Mouse (Mus musculus) fibroblast of lung, adult 2 months (primary cell): ENCODE results near the gene Stk38.
"Not testable (repeated sequence)": the region's sequence is repeated elsewhere in the genome, so short reads cannot be mapped to it uniquely, and the experiment has no call there.

ENCODE experiments used
- DNase-seq: peaks from one replicate; pipeline ENCODE4 v3.0.0-alpha.2; 2011; ENCODE audit warnings: low read depth

The Stk38 gene

DNA sequence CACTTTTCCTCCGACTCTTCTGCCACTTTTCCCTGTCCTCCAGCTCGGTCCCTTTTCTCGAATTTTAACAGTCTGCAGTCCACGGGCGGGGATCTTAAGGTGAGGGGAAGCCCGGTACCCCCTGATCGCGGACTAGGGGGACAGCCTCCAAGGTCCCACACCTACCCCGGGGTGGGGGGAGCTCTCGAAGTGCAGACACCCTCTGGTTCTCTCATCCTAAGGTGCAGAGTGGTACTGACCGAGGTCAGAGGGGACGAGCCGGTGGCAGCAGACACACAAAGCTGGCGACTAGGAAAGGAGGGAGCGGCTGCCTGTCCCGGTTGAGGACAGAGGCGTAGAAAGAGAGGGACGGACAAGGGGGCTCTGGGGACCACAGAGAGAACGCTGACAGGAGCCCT is 553 bp downstream of the Stk38 start:
- DNase-seq = no peak

DNA sequence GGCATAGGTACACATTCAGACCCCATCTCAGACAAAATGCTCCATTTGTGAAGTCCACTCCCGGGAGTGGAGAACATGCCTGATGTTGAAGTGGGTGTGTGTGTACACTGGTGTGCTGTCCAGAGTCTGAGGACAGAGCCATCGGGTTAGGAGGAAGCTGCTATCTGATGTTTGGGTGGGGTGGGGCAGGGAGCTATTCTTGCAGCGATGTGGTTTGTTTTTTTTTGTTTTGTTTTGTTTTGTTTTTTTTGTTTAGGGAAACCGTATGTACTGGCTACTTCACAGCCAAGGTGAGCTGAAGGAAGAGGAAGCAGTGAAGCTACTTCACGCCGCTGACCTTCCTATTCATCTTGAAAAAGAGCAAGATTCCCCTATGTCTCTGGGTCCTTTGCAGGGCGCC is 983 bp downstream of the Stk38 start:
- no peak for DNase-seq

DNA sequence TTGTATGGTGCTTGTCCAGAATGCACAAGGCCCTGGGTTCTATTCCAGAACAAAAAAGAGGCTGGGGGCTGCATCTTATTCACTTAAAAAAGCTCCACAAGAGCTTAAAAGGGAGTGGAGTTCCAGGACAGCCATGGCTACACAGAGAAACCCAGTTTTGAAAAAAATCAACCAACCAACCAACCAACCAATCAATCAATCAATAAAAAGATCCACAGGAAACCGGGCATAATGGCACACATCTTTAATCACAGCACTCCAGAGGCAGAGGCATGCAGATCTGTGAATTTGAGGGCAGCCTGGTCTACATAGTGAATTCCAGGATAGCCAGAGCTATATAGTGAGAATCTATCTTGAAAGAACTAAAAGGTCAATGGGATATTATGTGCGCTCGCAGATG is 2.8 kb downstream of the Stk38 start:
- DNase-seq = no peak

DNA sequence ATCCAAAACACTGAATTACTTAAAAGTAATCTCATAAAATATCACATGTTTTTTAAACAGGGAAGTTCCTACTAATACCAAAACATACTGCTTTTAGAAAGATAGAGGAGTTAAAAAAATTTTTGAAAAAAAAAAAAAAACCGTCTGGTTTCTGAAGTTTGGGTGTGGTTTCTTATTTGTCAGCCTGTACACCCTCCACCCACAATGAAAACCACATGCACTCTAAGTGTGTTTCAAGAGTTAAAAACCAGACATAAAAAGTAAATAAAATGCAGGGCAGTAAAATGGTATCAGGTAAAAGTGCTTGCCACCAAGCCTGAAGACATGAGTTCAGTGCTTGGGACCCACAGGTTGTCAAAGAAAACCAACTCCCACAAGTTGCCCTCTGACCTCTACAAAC is 4.1 kb downstream of the Stk38 start:
- no peak for DNase-seq

DNA sequence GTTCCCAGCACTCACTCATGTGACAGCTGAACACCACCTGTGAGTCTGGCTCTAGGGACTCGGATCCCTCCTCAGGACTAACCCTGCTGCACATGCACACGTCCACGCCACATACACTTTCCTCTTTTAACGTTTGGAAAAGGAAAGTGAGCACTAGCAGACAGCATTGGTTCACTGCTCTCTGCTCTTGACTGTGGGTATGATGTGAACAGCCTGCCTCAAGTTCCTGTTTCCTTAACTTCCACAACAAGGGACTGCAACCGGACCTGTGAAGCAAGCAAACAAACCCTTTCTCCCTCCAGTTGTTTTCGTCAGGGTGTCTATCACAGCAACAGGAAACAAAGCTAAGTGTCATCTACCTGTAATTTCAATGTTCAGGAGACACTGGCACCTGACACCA is 7.3 kb downstream of the Stk38 start:
- DNase-seq = no peak

DNA sequence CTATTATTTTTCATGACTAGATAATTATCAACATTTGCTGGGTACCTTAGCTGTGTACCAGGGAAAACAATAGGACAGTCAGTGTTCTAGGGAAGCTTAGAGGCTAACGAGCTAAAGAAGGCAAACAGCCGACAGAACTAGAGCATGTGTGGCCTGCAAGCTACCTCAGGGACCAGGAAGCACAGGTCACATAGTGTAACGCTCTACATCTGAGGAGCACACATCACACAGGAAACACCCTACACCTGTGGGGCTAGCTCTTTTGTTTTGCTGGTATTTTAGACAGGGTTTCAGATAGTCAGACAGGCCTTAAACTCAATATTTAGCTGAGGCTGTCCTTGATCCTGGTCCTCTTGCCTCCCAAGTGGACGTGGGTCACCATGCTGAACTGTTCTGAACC is 13.2 kb downstream of the Stk38 start:
- no peak for DNase-seq

DNA sequence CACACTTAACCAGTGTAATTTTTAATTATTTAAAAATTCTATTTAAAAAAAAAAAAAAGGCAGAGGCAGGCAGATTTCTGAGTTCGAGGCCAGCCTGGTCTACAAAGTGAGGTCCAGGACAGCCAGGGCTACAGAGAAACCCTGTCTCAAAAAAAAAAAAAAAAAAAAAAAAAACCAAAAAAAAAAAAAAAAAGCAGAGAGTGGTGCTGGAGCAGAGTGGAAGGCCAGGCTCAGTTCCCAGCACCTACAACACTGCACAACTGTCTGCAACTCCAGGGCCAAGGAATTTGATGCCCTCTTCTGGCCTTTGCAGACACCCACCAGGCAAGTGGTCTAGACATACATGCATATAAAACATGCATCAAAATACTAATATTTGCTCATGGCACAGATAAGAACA is 14.8 kb downstream of the Stk38 start:
- DNase-seq = not testable (repeated sequence)

DNA sequence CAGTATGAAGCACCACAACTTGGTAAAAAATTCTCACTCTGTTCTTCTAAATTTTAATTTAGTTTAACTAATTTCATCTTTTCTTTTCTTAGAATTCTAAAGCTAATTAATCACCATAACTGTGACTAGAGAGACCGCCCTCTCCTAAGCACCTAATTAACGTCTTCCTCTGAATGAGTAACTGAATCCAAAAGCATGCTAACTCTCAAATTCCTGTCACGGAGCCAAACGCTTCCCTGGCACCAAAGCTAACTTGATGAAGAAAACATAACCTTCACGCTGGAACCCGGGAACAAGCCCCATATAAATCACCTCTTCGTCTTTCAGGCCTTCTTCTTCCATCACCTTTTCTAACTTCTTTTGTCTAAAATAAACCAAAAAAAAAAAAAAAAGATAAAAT is 15.7 kb downstream of the Stk38 start:
- DNase-seq = no peak

DNA sequence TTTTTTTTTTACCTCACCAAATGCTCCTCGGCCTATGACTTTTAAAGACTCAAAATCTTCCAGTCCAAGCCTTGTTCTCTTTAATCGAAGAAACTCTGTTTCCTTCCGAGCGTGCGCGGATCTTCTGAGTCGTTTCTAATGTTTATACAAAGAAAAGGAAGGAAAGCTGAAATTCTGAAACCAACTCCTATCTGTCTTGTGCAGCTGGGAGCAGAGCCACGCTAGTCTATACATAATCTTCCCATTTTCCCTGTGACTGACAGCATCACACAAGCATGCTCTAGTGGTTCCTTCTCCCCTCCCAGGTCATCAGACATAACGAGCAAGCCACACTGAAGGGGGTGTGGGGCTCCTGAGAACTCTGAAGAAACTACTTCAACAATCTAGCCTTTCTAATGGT is 16.5 kb downstream of the Stk38 start:
- DNase-seq = no peak

DNA sequence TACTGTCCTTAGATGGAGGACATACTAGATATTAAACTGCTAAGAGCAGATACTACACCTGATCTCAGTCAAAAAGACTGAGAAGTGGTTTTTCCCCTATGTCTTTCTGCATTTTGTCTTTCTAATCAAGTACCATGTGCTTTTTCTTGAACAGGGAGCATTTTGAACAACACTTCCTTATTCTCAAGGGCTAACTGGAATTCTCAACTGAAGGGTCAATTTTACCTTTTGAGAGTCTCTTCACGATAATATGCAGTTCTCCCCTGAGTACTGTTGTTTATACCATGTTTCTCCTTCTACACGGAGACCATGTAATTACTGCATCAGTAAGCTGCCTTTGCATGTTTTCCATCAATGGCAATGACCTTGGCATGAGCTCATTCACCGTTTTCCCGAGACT is 17.7 kb downstream of the Stk38 start:
- DNase-seq = no peak

DNA sequence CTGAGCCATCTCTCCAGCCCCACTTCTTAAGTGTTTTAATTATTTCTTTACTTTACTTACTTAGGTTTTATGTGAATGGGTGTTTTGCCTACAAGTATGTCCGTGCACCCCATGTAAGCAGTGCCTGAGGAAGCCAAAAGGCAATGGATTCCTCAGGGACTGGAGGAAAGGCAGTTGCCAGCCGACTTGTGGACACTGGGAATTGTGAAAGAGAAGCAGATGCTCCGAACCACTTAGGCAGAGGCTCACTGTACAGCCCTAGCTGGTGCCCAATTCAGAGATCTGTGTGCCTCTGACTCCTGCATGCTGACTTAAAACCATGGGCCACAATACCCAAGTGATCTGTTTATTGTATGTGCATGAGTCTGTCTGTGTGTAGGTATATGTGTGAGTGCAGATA is 18.8 kb downstream of the Stk38 start:
- no peak for DNase-seq

DNA sequence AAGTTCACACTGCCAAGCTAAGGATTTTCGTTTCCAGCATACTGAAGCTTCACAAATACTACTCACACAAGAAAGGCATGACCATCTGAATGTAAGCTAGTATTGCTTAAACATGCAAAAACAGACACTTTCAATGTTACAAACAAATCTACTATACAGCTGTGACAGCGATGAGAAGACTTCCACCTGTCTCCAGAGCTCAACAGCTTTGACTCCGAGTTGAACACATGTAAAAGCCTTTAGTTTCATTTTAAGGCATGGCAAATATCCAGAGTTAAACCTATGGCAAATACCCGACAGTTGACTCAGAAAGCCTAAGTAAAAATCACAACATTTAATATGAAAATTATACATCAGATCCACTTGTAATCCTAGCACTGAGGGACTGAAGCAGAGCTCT is 19.5 kb downstream of the Stk38 start:
- no peak for DNase-seq

DNA sequence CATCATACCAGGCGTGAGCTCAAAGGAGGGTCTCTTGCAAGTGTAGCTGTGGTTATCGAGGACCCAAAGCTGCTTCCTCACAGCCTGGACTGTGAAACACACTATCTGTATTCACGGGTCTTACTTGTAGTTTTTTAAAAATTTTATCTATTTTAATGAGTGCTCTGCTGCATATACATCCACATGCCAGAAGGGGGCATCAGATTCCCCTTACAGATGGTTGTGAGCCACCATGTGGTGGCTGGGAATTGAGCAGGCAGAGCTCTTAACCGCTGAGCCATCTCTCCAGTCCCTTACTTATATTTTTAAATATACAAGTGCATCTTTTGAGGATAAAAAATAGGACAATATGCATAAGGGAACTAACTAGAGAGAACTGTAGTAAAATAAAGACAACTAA is 20.1 kb downstream of the Stk38 start:
- no peak for DNase-seq

DNA sequence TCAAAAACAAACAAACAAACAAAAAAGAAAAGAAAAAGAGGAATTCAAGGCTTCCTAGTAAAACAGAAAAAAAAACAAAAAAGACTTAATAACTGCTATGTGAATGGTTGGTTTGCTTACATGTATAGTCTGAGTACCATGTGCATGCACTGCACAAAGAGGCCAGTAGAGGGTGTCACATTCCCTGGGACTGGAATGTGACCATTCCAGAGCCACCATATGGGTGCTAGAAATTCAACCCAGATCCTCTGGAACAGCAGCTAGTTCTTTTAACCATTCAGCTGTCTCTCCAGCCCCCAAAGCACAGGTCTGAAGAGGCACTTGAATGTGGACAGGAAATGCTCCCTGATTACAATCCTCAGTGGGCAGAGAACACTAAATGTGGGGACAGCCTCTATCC is 21.0 kb downstream of the Stk38 start:
- DNase-seq = no peak

DNA sequence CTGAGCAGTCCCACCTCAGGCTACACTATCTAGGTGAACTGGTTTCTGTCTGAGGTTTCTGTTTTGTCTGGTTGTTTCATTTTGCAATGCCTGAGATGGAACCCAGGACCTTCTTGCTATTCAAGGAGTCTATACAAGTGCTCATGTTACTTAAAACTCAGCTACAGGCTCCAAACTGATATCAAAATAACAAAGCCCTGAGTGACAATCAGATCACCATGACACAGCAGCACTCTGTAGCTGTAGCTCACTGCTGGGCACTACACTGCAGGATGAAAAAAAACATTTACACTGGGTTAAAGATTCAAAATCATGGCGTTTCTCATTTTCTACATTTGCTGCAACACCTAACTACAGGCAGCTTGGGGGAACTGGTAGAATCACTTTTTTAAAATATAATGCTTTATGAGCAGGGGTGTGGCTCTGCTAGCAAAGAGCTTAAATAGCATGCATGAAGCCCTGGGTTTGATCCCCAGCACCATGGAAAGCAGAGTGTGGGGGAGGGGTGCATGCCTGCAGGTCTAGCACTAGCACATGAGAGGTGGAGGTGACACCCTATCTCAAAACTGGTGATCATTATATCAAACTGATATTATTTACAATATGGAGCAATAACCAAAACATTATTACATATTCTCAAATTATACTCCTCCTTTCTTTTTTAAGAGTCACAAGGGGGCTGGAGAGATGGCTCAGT is 22.9 kb downstream of the Stk38 start:
- no peak for DNase-seq

DNA sequence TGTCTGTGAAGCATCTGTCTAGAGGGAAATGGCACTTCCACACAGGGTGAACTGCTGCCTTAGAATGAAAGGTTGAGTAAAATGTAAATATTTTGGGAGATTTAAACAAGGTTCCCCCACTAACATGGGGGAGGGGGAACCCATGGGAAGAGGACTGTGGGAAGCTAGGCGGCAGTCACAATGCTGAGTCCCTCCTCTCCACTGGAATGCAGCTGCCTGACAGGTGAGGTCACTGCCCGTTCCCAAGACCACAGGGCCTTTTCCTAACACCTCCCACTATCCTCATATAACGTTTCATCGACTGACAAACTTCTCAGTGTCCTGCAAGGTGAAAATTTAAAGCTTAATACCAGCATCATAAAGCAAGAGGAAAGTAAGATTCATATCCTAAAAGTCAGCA is 25.2 kb downstream of the Stk38 start:
- no peak for DNase-seq

DNA sequence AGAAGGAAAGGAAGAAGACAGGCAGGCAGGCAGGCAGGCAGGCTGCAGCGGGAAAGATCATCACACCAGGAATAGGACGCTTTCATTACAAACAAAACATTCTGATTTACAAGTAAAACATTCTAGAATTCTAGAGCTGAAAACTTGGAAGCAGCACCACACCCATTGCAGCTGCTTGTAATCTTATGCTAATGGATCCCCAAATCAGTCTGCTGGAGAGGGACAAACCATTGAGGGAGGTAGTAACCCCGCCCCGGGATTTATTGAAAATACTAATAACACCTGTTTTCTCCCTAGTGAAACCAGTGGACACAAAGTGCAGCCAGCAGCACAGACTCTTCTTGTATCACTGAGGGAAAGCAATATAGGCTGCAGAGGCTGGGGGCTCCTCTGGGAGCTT is 26.7 kb downstream of the Stk38 start:
- no peak for DNase-seq

DNA sequence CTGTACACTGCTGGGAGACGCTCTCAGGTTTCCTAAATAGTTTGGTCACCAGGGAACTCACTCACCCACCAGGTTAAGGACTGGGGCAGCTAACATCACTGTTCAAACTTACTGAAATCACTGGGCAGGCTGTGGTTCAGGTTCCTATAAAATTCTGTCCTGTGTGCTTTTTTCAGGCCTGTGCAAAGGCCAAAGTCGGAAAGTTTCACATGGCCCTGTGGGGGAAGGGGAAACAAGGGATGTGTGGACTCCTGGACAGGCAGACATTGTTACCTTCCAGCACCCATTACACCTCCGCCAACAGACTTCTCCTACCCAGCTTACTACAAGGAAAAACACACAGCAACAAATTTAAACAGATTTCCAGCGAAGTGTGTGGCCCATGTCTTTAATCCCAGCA is 28.7 kb downstream of the Stk38 start:
- DNase-seq = no peak

DNA sequence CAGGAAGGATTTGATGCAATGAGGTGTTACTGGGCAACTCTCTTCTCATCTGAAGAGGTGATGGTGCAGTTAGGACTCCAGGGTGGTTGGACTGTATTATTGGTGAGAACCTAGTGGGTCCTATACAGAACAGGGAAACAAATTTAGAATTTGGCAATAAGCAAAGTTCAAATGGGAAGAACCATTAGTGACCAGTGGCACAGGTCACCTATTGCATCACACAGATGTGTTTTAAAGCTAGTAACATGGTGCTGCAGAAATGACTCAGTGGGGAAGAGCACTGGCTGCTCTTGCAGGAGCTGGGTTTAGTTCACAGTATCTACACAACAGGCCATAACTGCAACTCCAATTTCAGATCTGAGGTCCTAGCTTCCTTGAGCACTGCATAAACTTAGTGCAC is 37.7 kb downstream of the Stk38 start:
- DNase-seq = no peak

DNA sequence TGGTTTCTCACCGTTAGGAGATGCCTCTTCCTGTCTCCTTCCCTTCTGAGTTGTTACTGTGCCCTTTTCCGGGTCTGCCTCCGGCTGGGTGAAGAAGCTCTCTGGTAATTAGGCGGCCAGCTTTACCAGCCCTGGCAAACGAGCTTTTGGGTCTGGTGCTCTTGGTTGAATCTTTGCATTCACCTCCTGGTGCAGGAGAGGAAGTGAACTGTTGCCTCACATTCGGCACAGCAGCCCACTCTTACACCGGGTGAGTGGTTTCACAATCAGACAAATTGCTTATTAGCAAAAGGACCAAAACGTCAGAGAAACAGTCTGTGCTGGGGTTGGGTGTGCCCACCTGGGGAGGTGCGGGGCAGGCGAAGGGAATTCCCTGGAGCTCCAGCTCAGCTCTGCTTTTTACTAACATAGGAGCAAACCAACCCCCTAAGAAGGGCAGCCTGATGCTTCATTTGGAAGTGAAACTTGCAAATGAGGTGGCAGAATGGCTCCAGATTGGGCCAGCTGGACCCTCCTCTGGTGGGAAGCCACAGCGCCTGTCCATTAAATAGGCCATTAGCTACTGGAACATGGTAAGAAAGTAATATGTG is 40.7 kb downstream of the Stk38 start:
- DNase-seq = no peak

DNA sequence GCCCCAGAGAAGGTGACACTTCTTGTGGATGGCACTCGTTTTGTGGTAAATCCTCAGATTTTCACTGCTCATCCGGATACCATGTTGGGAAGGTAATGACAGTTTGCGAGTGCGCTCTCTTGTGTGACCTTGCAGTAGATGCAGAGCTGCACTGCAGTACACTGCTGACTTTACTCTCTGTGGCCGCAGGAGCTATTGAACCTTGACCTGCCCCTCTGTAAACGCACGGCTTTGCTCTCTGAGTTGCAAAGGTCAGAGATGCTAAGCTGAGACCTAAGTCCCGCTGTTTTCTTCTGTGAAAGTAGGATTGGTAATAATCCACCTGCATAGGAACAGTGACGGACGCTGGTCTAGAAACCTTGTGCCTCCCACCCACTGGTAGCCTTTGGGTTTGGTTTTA is 46.2 kb downstream of the Stk38 start:
- DNase-seq = no peak

DNA sequence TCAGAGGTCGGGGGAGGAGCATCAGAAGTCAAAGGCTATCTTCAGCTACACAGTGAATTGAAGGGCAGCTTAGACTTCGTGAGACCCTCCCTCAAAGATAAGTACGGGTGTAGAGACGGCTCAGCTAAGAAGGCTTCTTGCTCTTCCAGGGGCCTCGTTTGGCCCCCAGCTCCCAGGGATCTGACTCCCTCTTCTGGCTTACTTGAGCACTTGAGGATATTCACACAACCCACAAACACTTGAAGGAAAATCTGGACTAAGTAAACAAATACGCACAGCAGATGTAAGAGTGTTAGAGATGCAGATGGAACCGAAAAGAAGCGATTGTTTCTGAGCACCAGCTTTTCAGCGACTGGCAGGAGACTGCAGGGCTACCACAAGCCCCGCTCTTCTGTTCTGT is 47.2 kb downstream of the Stk38 start:
- no peak for DNase-seq

DNA sequence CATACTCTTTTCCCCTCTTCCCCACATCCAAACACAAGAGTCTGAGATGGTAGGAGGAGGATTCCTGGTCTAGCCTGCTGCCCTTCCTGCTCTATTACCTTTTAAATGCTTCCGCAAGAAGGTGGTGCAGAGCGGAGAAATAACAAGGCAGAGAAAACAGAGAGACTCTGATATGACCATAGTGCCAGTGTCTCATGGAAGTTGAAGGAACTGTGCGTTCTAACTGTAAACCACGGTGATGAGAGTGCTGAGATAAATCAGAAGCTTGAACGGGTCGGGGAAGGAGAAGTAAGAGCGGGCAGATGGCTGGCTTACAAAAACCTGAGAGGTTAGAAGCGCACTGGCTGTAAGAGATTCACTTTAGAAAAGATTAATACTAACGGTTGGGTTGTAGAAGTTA is 53.4 kb downstream of the Stk38 start:
- DNase-seq = no peak

DNA sequence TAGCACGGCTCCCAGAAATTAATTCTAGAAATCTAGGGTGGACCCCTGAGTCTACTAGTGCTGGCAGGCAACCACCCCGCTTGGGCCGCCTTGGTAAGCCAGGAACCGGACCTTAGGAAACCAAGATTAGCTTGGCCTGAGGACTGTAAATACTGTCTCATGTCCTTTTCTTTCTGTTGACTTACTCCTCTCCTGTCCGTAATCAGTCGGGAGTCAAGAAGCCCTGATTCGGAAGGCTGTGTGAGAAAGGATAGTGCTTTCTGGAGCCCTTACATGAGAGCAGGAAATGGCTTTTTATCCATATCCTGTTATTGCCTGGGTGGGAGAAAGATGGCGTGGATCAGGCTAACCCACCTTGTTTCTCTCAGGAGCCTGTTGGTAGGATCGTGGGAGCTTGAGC is 54.5 kb downstream of the Stk38 start:
- DNase-seq = peak; percentile 11
